Mouse (Mus musculus): ENCODE measurements around the gene P3h2.

The P3h2 gene

GRCm38 (mm10) chr16:25979037-25979436 is 126.5 kb downstream of the P3h2 start:
- DNase-seq (ENCODE audit: low spot score), result no peak

GRCm38 (mm10) chr16:25977210-25977609 is 128.4 kb downstream of the P3h2 start:
- DNase-seq (ENCODE audit: low spot score), result no peak

- no peak for DNase-seq (ENCODE audit: low spot score)
Measured at GRCm38 (mm10) chr16:25971285-25971684, 134.3 kb downstream of the P3h2 start.

- DNase-seq (ENCODE audit: low spot score), result no peak
Measured at GRCm38 (mm10) chr16:25970720-25971119, 134.9 kb downstream of the P3h2 start.

GRCm38 (mm10) chr16:25970193-25970592 is 135.4 kb downstream of the P3h2 start:
- DNase-seq (ENCODE audit: low spot score), result no peak

- DNase-seq (ENCODE audit: low spot score), result peak; percentile 78
Measured at GRCm38 (mm10) chr16:25967297-25967696, 138.3 kb downstream of the P3h2 start.

- DNase-seq (ENCODE audit: low spot score), result peak; percentile 69
Measured at GRCm38 (mm10) chr16:25963856-25964255, 141.7 kb downstream of the P3h2 start.

- DNase-seq (ENCODE audit: low spot score), result peak; percentile 81
Measured at GRCm38 (mm10) chr16:25960345-25960744, 145.2 kb downstream of the P3h2 start.

GRCm38 (mm10) chr16:25959929-25960328 is 145.7 kb downstream of the P3h2 start:
- DNase-seq (ENCODE audit: low spot score), result no peak

GRCm38 (mm10) chr16:25958650-25959238 is 146.8 kb downstream of the P3h2 start:
- no peak for DNase-seq (ENCODE audit: low spot score)

- DNase-seq (ENCODE audit: low spot score), result no peak
Measured at GRCm38 (mm10) chr16:25958213-25958612, 147.4 kb downstream of the P3h2 start.

- DNase-seq (ENCODE audit: low spot score), result no peak
Measured at GRCm38 (mm10) chr16:25956831-25957230, 148.8 kb downstream of the P3h2 start.

- no peak for DNase-seq (ENCODE audit: low spot score)
Measured at GRCm38 (mm10) chr16:25954614-25955013, 151.0 kb downstream of the P3h2 start.

GRCm38 (mm10) chr16:25953359-25953758 is 152.2 kb downstream of the P3h2 start:
- DNase-seq (ENCODE audit: low spot score), result no peak

- no peak for DNase-seq (ENCODE audit: low spot score)
Measured at GRCm38 (mm10) chr16:25952005-25952404, 153.6 kb downstream of the P3h2 start.

- no peak for DNase-seq (ENCODE audit: low spot score)
Measured at GRCm38 (mm10) chr16:25948067-25948466, 157.5 kb downstream of the P3h2 start.

- no peak for DNase-seq (ENCODE audit: low spot score)
Measured at GRCm38 (mm10) chr16:25945151-25945955, 160.2 kb downstream of the P3h2 start.

- DNase-seq (ENCODE audit: low spot score), result no peak
Measured at GRCm38 (mm10) chr16:25942261-25942660, 163.3 kb downstream of the P3h2 start.

- no peak for DNase-seq (ENCODE audit: low spot score)
Measured at GRCm38 (mm10) chr16:25934181-25934580, 171.4 kb downstream of the P3h2 start.

GRCm38 (mm10) chr16:25912185-25912584 is 193.4 kb downstream of the P3h2 start:
- no peak for DNase-seq (ENCODE audit: low spot score)

Measured in layer of hippocampus, adult 11-12 months (tissue).